Mouse (Mus musculus): ENCODE data around the gene 9330182O14Rik. TPM values are rescaled to one million over a fixed set of nuclear protein-coding genes. Genes with fewer than 3 reads are reported as not detected.

Gene 9330182O14Rik
- not detected for total RNA-seq (2023)

DNA sequence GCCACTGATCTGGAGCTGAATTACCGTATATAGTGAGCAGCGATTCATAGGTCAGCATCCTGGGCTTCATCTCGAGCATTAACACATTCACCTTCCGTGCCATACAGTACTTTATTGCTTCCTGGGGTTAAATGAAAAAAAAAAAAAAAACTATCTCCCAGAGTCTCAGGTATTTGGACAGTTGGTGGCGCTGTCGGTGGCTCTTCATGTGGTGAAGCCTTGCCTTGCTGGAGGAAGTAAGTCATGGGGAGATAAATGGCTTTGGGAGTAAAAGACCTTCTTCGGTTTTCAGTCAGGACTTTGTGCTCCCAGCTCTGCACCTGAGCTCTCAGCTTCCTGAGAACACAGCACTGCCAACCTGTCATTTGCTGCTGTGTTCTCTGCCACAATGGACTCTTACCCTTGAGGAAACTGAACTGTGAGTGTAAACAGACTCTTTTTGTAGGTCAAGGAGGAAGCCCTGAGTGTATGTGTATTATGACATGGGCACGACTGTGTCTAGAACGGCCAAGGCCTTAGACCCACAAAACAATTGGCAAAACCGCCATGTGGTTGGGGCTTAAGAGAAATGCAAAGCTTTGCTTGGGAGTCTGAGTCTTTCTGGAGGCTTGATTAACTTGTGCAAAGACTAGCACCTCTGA lies at the start of gene 9330182O14Rik:
Gene 9330182O14Rik, plus strand, starts transcription at position 214 of the 641 bp plus-strand sequence.

All from neutrophil, adult 83 days (primary cell).